Mouse (Mus musculus): ENCODE measurements around the gene Bcl2l14.

DNA sequence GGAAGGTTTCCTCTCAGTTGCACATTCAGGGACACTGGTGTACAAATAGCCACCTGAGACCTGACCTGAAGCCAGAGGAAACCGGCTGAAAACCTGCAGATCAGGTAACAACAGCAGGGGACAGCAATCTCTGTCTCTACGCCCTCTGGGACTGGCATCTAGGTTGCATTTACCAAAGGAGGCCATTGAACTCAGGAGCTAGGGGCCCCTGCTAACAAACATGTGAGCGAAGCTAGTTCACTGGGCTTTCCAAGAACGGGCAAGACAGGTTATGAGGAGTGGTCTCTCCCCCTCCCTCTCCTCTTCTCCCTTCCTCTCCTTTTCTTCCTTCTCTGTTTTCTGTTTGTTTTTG, 18.4 kb downstream of the Bcl2l14 start:
- TF ChIP-seq CTCF (IDR thresholded peaks at IDR 0.05; ENCODE audit: borderline replicate concordance, control insufficient read depth, extremely low read depth, insufficient read depth, low read length, poor library complexity): no peak
- TF ChIP-seq POLR2A (IDR thresholded peaks at IDR 0.05; ENCODE audit: control insufficient read depth, extremely low read depth, insufficient read depth, low read length, poor library complexity): no peak
